Mouse (Mus musculus) embryonic facial prominence, embryonic 12.5 days (tissue): ENCODE data around the gene Elovl6. TPM values are rescaled to one million over a fixed set of nuclear protein-coding genes. Genes with fewer than 3 reads are reported as not detected.

Experiments used
- ATAC-seq: fragments of 200-750 bp; cut with Nextera tagmentation; 2 replicates; pipeline ENCODE4 v1.8.0; 2017; ENCODE audit not compliant: insufficient number of reproducible peaks, insufficient read depth, low FRiP score, low TSS enrichment
- H3K27ac ChIP-seq: fragments of 300-500 bp; sonication (generic); 2 replicates; pipeline ENCODE4 v1.5.1; 2016; ENCODE audit warnings: mild to moderate bottlenecking
- H3K27me3 ChIP-seq: fragments of 300-500 bp; sonication (generic); 2 replicates; pipeline ENCODE4 v1.6.1; 2016; ENCODE audit warnings: mild to moderate bottlenecking, moderate library complexity
- H3K36me3 ChIP-seq: fragments of 300-500 bp; sonication (generic); 2 replicates; pipeline ENCODE4 v1.6.1; 2016; ENCODE audit warnings: mild to moderate bottlenecking
- H3K4me1 ChIP-seq: fragments of 300-500 bp; sonication (generic); 2 replicates; pipeline ENCODE4 v1.6.1; 2016
- H3K4me2 ChIP-seq: fragments of 300-500 bp; sonication (generic); replicated peaks from 2 replicates; pipeline ENCODE4 v1.6.1; 2016; ENCODE audit warnings: mild to moderate bottlenecking, moderate library complexity
- H3K4me3 ChIP-seq: fragments of 300-500 bp; sonication (generic); 2 replicates; pipeline ENCODE4 v1.5.1; 2016; ENCODE audit warnings: mild to moderate bottlenecking
- H3K9ac ChIP-seq: fragments of 300-500 bp; sonication (generic); 2 replicates; pipeline ENCODE4 v1.6.1; 2016; ENCODE audit warnings: mild to moderate bottlenecking, moderate library complexity
- H3K9me3 ChIP-seq: fragments of 300-500 bp; sonication (generic); 2 replicates; pipeline ENCODE4 v1.6.1; 2016; ENCODE audit warnings: mild to moderate bottlenecking, moderate library complexity
- WGBS: fragments of 180-500 bp; shearing (Covaris S2); methylation state at CpG from one replicate; pipeline ENCODE4 v1.1.7; 2016; 5-methylcytosine and 5-hydroxymethylcytosine counted together
- polyA plus RNA-seq: library from polyadenylated mRNA; unstranded; fragments of >200 nt; fragmentation: Nextera tagmentation; extraction: Ambion mirVana; gene quantifications from 2 replicates; pipeline ENCODE4 v1.2.1, GENCODE M21; 2016

Gene Elovl6
- polyA plus RNA-seq, 1 experiment from 2014 or later: 36.4 TPM

- no peak overlapping the region for H3K27ac ChIP-seq
- H3K9ac ChIP-seq: no peak overlapping the region
- WGBS: 65% methylated on average over 7 of the region's 7 CpGs
- H3K36me3 ChIP-seq: 0 out of 2 replicates have a peak, but pooled peaks cover 5% of the 10 kb centered on the region
- peaks cover 9% of the 10 kb centered on the region; the same call in 1 of the 2 replicates for H3K4me1 ChIP-seq
- no peaks in the 10 kb centered on the region for H3K27me3 ChIP-seq
- no peak overlapping the region for H3K4me2 ChIP-seq
- H3K9me3 ChIP-seq: no peaks in the 10 kb centered on the region
- H3K4me3 ChIP-seq: no peak overlapping the region
- no peak for ATAC-seq
Measured at GRCm38 (mm10) chr3:129613756-129614155, 81.6 kb downstream of the Elovl6 start.

GRCm38 (mm10) chr3:129614216-129614615, 82.1 kb downstream of the Elovl6 start:
- H3K9ac ChIP-seq: no peak overlapping the region
- WGBS: 30% methylated on average over 2 of the region's 2 CpGs
- no peak overlapping the region for H3K4me3 ChIP-seq
- peaks cover 9% of the 10 kb centered on the region; the same call in 1 of the 2 replicates for H3K4me1 ChIP-seq
- H3K4me2 ChIP-seq: no peak overlapping the region
- no peaks in the 10 kb centered on the region for H3K9me3 ChIP-seq
- 0 out of 2 replicates have a peak, but pooled peaks cover 5% of the 10 kb centered on the region for H3K36me3 ChIP-seq
- H3K27ac ChIP-seq: no peak overlapping the region
- no peaks in the 10 kb centered on the region for H3K27me3 ChIP-seq
- no peak for ATAC-seq

DNA sequence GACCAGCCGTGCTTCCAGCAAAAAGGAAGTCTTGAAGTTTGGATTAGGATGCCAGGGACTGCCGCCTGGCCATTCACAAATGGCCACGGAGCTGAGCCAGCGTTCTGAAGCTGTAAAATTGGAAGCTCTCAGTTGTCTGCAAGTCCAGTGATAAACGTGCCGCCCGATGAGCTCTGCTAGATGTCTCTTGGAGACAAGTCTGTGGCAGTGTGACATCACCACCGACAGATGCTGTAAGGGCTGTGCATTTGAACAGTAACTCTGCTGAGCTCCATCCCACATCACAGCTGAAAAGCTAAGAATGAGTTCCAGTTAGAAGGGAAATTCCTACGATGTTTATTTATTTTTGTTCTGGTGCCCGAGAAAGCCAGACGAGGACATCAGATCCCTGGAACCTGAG, 85.3 kb downstream of the Elovl6 start:
- H3K27me3 ChIP-seq: no peaks in the 10 kb centered on the region
- WGBS: 84% methylated on average over 11 of the region's 11 CpGs
- H3K4me1 ChIP-seq: peaks cover 9% of the 10 kb centered on the region; the same call in 1 of the 2 replicates
- no peak overlapping the region for H3K4me3 ChIP-seq
- H3K9me3 ChIP-seq: no peaks in the 10 kb centered on the region
- H3K36me3 ChIP-seq: no peaks in the 10 kb centered on the region
- no peak overlapping the region for H3K4me2 ChIP-seq
- no peak overlapping the region for H3K9ac ChIP-seq
- H3K27ac ChIP-seq: no peak overlapping the region
- ATAC-seq: no peak

- H3K4me1 ChIP-seq: peaks cover under 1% of the 10 kb centered on the region; the same call in 1 of the 2 replicates
- 75% methylated on average over 16 of the region's 16 CpGs for WGBS
- no peak overlapping the region for H3K4me3 ChIP-seq
- no peaks in the 10 kb centered on the region for H3K27me3 ChIP-seq
- H3K9me3 ChIP-seq: no peaks in the 10 kb centered on the region
- no peak for ATAC-seq
- no peak overlapping the region for H3K9ac ChIP-seq
- no peaks in the 10 kb centered on the region for H3K36me3 ChIP-seq
- H3K27ac ChIP-seq: no peak overlapping the region
- no peak overlapping the region for H3K4me2 ChIP-seq
Measured at GRCm38 (mm10) chr3:129619194-129619775, 87.1 kb downstream of the Elovl6 start.

DNA sequence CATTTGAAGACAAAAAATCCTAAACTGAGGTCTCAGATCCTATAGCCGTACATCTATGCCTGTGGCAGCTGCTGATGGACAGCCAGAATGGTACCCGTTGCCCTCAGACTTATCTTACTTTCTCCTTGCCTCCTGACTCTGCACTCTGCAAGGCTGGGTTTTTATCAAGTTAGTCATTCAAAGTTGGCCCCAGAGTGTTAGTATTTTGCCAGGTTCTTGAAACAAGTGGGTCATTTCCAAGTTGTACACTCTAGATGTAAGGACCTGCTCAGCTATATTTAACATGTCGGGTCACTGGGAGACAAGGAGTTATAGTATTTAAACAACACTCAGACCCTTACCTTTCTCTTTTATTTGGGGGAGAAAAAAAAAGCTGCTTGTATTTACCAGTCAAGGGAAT, 88.6 kb downstream of the Elovl6 start:
- ATAC-seq: no peak
- WGBS: 89% methylated on average over 3 of the region's 3 CpGs
- H3K4me2 ChIP-seq: no peak overlapping the region
- no peaks in the 10 kb centered on the region for H3K36me3 ChIP-seq
- H3K27ac ChIP-seq: no peak overlapping the region
- no peaks in the 10 kb centered on the region for H3K4me1 ChIP-seq
- no peak overlapping the region for H3K4me3 ChIP-seq
- H3K27me3 ChIP-seq: no peaks in the 10 kb centered on the region
- H3K9me3 ChIP-seq: no peaks in the 10 kb centered on the region
- H3K9ac ChIP-seq: no peak overlapping the region

DNA sequence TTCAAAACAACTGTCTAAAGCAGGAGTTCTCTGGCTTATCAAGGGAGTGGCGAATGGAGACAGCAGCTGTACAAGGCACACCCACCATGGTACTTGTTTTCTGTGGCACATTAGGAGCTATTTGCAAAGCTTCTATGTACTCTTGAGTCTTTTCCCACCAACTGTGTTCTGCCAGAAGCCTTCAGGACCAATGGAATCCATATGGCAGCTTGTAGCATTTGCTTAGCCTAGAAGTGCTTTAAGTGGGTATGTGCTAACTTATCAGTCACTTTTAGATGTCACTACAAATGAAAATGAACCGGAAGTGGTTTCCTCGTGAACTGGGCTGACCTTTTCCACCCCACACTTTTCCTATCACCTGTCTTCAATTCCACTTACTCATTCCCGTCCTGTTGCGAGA, 89.1 kb downstream of the Elovl6 start:
- Histone ChIP-seq H3K27me3 (no peaks in the 10 kb centered on the region), H3K4me1 (no peaks in the 10 kb centered on the region), H3K9ac (no peak overlapping the region), H3K4me2 (no peak overlapping the region), H3K27ac (no peak overlapping the region), H3K4me3 (no peak overlapping the region), H3K36me3 (no peaks in the 10 kb centered on the region), H3K9me3 (no peaks in the 10 kb centered on the region)
- WGBS: 50% methylated on average over 5 of the region's 5 CpGs
- ATAC-seq: no peak

- H3K27me3 ChIP-seq: no peaks in the 10 kb centered on the region
- no peak overlapping the region for H3K27ac ChIP-seq
- WGBS: 72% methylated on average over 9 of the region's 9 CpGs
- H3K9me3 ChIP-seq: no peaks in the 10 kb centered on the region
- no peak overlapping the region for H3K4me2 ChIP-seq
- no peak overlapping the region for H3K4me3 ChIP-seq
- no peaks in the 10 kb centered on the region for H3K36me3 ChIP-seq
- H3K4me1 ChIP-seq: no peaks in the 10 kb centered on the region
- ATAC-seq: no peak
- H3K9ac ChIP-seq: no peak overlapping the region
Measured at GRCm38 (mm10) chr3:129622120-129622519, 90.0 kb downstream of the Elovl6 start.

- no peaks in the 10 kb centered on the region for H3K4me1 ChIP-seq
Measured at GRCm38 (mm10) chr3:129622705-129623104, 90.5 kb downstream of the Elovl6 start.

GRCm38 (mm10) chr3:129624193-129624805, 92.1 kb downstream of the Elovl6 start:
- no peak for ATAC-seq
- no peak overlapping the region for H3K4me3 ChIP-seq
- H3K27ac ChIP-seq: no peak overlapping the region
- H3K9ac ChIP-seq: no peak overlapping the region
- WGBS: 93% methylated on average over 10 of the region's 10 CpGs
- H3K36me3 ChIP-seq: no peaks in the 10 kb centered on the region
- no peak overlapping the region for H3K4me2 ChIP-seq
- H3K4me1 ChIP-seq: no peaks in the 10 kb centered on the region
- no peaks in the 10 kb centered on the region for H3K27me3 ChIP-seq
- no peaks in the 10 kb centered on the region for H3K9me3 ChIP-seq

More at GRCm38 (mm10) chr3:129622705-129623104, 90.5 kb downstream of the Elovl6 start:
- Histone ChIP-seq H3K36me3 (no peaks in the 10 kb centered on the region), H3K27ac (no peak overlapping the region), H3K4me3 (no peak overlapping the region), H3K9me3 (no peaks in the 10 kb centered on the region), H3K27me3 (no peaks in the 10 kb centered on the region), H3K9ac (no peak overlapping the region), H3K4me2 (no peak overlapping the region)
- ATAC-seq: no peak
- WGBS: 90% methylated on average over 5 of the region's 5 CpGs

DNA sequence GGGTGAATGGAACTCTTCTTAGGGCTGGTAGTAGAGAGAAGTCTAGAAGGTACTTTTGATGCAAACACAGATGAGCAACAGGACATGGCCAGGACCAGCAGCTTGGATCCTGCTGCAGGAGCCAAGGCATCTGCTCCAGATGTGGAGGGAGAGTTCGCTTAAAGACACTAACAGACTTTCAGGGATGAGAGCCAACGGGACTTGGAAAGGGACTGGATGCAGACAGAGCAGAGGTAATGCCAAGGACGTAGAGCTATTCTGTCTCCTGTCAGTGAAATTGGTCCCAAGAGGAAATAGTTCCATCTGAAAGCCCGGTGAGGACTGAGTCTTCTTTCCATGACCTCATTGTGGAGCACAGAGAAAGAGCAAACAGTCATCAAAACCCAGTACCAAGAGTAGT, 95.1 kb downstream of the Elovl6 start:
- no peak overlapping the region for H3K27ac ChIP-seq
- 75% methylated on average over 4 of the region's 4 CpGs for WGBS
- no peak for ATAC-seq
- no peak overlapping the region for H3K9ac ChIP-seq
- H3K36me3 ChIP-seq: peaks cover 12% of the 10 kb centered on the region; the same call in 1 of the 2 replicates
- H3K4me2 ChIP-seq: no peak overlapping the region
- no peaks in the 10 kb centered on the region for H3K4me1 ChIP-seq
- H3K27me3 ChIP-seq: no peaks in the 10 kb centered on the region
- H3K9me3 ChIP-seq: no peaks in the 10 kb centered on the region
- no peak overlapping the region for H3K4me3 ChIP-seq

DNA sequence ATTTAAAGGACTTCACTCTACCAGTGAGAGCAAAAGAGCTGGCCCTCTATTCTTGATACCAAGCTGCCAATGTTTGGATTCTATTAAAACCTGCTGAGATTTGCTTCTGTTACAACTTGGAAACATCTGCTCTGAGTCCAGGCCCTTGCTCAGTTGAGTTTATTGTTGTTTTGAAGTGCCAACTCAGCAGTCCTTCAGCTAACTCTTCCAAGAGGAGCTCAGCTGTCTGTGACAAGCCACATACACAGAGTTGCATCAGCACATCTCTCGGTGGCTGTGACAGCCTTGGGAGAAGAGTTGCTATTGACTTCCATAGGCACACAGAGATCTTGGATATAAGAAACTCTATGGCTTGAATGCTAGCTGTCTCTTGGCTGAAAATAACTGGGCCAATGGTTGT, 98.9 kb downstream of the Elovl6 start:
- no peak overlapping the region for H3K4me2 ChIP-seq
- no peak overlapping the region for H3K9ac ChIP-seq
- no peaks in the 10 kb centered on the region for H3K27me3 ChIP-seq
- H3K36me3 ChIP-seq: peaks cover 22% of the 10 kb centered on the region
- H3K4me1 ChIP-seq: no peaks in the 10 kb centered on the region
- ATAC-seq: no peak
- no peak overlapping the region for H3K27ac ChIP-seq
- 71% methylated on average over 1 of the region's 1 CpGs for WGBS
- no peak overlapping the region for H3K4me3 ChIP-seq
- H3K9me3 ChIP-seq: no peaks in the 10 kb centered on the region

DNA sequence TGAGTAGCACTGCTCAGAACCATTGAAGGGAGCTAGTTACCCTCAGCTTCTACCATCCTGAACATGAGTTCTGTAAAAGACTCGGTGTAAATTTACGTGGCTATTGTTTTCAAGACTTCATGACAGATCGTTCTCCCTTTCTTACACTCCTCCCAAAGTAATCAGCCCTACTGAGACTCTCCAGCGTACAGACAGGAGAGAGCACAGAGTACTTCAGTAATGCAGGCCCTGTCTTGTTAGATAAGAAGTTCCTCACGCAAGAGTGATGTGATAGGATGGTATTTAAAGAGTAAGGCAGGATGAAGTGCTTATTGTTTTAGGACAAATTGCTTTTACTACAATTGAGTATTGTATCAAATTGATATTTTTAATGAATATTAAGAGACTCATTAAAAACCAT, 99.7 kb downstream of the Elovl6 start:
- H3K27me3 ChIP-seq: no peaks in the 10 kb centered on the region
- H3K27ac ChIP-seq: no peak overlapping the region
- 91% methylated on average over 5 of the region's 5 CpGs for WGBS
- H3K4me1 ChIP-seq: no peaks in the 10 kb centered on the region
- no peak overlapping the region for H3K4me3 ChIP-seq
- H3K9ac ChIP-seq: no peak overlapping the region
- no peak overlapping the region for H3K4me2 ChIP-seq
- H3K9me3 ChIP-seq: no peaks in the 10 kb centered on the region
- H3K36me3 ChIP-seq: peaks cover 22% of the 10 kb centered on the region
- ATAC-seq: no peak
